Mouse (Mus musculus) telencephalon, adult 2 months (tissue): Measurements from ENCODE around the gene Krtap21-1.

ENCODE experiments used
- DNase-seq: peaks from one replicate; pipeline ENCODE4 v3.0.0-alpha.2; 2011; ENCODE audit warnings: low read depth, low spot score

Krtap21-1 gene

GRCm38 (mm10) chr16:89403768-89404167, at the start of gene Krtap21-1:
Gene Krtap21-1 (minus strand): TSS chr16:89403868.
- DNase-seq, result no peak

GRCm38 (mm10) chr16:89429586-89429985, 25.9 kb upstream of the Krtap21-1 start:
- DNase-seq, result no peak

GRCm38 (mm10) chr16:89425310-89425709, 21.6 kb upstream of the Krtap21-1 start:
- no peak for DNase-seq

DNA sequence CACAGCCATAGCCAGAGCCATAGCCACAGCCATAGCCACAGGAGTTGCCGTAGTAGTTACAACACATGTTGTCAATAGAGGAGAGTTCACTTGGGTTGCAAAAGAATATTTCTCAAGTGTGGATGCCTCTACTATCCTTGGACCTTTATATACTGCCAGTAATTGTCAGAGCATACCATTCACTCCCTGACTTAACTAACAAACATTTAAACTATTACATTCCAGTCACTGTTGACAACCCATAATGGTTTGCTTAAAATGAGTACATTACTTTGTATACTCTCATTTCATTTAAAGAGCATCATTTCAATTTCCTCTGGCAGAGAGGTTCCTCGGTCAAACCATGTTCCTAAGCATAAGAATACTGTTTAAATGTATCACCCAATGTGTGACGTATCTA, 16.3 kb upstream of the Krtap21-1 start, which contains the start of gene Krtap6-2:
Gene Krtap6-2 (minus strand): TSS at position 101 of the 400 bp plus-strand sequence.
- DNase-seq, result no peak

GRCm38 (mm10) chr16:89416311-89416710, 12.6 kb upstream of the Krtap21-1 start:
- DNase-seq, result no peak

DNA sequence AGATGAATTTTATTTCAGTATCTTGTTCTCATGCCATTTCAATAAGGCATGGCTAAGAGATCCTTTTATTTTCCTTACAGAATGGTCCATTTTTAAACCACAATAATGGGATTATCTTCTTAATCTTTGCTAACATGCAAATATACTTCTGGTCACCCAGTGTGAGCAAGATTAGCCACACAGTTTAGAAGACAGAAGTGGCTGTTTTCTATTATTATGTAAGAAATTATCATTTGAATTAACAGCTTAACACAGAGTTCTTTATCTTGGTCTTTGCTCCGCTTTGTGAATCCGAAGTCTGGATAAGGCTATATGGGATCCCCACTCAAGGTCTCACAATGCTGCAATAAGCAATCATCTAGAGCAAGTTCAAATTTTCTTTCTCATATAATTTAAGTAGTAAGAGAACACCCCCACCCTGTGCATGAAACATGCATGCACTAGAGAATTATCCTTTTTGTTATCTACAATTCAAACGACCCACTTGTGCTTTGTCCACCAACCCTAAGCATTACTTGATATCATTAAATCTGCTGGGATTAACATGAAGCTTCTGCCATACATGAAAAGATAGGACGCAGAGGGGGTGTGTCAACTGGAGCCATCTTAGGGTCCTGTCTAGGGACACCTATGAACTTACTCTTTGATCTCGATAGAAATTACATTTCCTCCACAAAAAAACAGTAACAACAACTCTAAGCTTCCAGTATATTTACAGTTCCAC, 6.8 kb upstream of the Krtap21-1 start:
- no peak for DNase-seq

DNA sequence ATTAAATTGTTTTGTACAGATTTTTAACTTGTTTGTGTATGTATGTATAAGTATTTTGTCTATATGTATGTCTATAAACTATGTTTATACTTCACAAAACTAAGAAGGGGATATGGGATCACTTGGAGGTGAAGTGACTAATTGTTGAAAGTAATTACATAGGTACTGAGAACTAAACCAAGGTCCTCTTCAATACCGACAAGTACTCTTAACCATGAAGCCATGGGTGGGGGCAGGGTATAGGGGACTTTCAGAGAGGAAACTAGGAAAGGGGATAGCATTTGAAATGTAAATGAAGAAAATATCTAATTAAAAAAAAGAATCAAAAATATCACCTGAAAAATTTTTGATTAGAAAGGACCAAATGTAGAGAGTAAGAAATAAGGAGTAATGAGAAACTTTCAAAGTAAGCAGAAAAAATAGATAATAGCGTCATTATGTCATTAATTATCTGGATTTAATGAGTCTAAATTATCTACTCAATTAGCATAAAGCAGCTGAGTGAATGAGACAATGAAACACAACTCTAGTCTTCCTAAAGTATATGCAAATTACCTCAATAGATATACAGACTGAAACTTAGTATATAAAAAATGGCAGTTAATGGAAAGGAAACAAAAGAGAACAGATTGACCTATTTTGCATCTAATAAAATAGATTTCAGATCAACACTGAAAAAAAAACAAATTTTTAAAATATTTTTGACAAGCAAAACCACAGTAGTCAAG, 30.8 kb downstream of the Krtap21-1 start:
- DNase-seq, result no peak
